Mouse (Mus musculus): ENCODE measurements around the gene Tmtc4.

- no peak for TF ChIP-seq CTCF (IDR thresholded peaks at IDR 0.05; ENCODE audit: borderline replicate concordance, control insufficient read depth, extremely low read depth, insufficient read depth, low read length, poor library complexity)
- no peak for TF ChIP-seq POLR2A (IDR thresholded peaks at IDR 0.05; ENCODE audit: control insufficient read depth, extremely low read depth, insufficient read depth, low read length, poor library complexity)
These were observed 92.3 kb downstream of the Tmtc4 start for GRCm38 (mm10) chr14:122891470-122891968.

All from thymus, adult 2 months (tissue).